Mouse (Mus musculus) left cerebral cortex, postnatal 36 days (tissue): ENCODE data around the gene Usp20. TPM values are rescaled to one million over a fixed set of nuclear protein-coding genes. Genes with fewer than 3 reads are reported as not detected.
"Not testable (repeated sequence)": the region's sequence is repeated elsewhere in the genome, so short reads cannot be mapped to it uniquely, and the experiment has no call there.

Experiments used
- DNase-seq, 2 experiments: peaks; one replicate each; pipeline ENCODE4 v3.0.0; 2021 to 2022; ENCODE audit warnings: low spot score in 2 of 2, mixed read lengths in 1 of 2
- intact Hi-C: fragments of 180-260 bp; cut with DNase I; formaldehyde crosslinking; loops from one replicate; pipeline ENCODE4 v1.15.1; 2025
- total RNA-seq, 2 experiments: library from RNA; stranded (reverse); gene quantifications; 2 replicates each; pipeline ENCODE4 v1.2.3; 2021

Gene Usp20
- total RNA-seq: 10 to 100 TPM; 74.1 to 80.2 TPM

DNA sequence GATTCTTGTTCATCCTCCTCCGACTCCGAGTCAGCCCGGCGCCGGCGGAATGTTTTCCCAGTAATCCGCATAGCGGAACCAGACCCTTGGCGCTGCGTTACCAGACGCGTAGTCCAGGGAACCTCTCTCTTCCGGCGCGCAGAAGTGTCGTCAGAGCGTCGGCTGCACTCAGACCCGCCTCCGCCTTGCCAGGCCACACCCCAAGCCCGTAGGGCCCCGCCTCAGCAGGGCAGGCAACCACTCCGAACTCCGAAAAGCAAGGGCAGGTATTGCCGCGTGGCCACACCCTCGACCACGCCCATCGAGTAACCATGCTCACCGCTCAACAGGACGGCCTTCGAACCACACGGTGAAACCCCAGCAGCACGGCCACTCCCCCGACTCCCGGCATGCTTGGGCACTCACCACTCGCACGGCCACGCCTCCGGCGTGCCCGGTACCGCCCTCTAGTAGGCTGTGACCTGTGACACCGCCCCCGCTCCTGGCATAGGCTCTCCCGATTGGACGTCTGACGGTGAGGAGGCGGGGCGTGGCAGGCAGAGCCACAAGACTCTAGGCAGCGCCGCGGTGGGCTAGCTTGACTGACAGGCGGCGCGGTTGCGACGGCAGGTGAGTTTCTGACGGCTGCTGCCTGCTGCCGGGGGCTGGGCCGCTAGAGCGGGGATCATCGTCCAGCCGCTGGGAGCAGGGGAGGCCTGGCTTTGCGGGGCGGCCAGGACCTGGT lies at the start of gene Usp20, which contains the start of gene BC005624:
Gene Usp20 (plus strand): TSS at position 490 of the 724 bp plus-strand sequence.
Gene BC005624 (minus strand): TSS at position 412 of the 724 bp plus-strand sequence.
- intact Hi-C loops: no loop called here
- DNase-seq: peak; percentile 99

DNA sequence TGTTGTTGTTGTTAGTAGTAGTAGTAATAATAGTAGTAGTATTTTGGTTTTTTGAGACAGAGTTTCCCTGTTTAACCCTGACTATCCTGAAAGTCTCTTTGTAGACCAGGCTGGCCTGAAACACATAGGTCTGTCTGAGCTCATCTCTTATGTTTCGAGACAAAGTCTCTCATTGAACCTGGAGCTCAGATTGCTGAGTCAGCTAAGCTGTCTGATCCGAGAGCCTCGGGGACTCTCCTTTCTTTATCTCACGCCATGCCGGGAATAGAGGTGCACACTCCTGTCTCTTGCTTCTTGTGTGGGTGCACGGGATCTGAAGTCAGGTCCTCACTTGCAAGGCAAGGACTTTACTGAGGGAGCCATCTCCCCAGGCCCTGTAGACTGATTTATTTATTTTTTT lies 49.0 kb upstream of the Usp20 start:
- DNase-seq: no peak
- intact Hi-C loops: loop anchor here (5.0 to 10.0 kb wide), 2 partner anchors 138 to 496 kb away; no protein-coding TSS in a partner anchor

DNA sequence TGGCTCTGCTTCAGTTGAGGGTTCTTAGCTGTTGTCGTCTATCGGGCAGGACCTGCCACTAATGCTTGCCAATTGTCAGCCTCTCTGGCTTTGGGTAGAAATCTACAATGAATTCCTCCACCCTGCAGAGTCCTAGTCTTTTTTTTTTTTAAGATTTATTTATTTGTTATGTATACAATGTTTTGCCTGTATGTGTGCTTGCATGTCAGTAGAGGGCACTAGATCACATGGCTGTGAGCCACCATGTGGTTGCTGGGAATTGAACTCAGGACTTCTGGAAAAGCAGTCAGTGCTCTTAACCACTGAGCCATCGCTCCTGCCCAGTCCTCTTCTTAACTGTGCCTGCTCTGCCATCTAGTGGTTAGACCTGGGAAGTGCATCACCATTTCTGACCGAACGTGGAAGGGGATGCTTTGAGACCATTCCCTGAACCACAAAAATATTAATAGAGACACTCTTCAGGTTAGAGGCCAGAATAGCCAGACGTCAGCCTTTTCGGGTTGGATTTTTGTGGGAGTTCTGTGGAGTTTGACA lies 48.1 kb upstream of the Usp20 start:
- intact Hi-C loops: loop anchor here (2.0 to 10.0 kb wide), 3 partner anchors 43 to 497 kb away; no protein-coding TSS in a partner anchor
- DNase-seq: peak; percentile 59 to 75

DNA sequence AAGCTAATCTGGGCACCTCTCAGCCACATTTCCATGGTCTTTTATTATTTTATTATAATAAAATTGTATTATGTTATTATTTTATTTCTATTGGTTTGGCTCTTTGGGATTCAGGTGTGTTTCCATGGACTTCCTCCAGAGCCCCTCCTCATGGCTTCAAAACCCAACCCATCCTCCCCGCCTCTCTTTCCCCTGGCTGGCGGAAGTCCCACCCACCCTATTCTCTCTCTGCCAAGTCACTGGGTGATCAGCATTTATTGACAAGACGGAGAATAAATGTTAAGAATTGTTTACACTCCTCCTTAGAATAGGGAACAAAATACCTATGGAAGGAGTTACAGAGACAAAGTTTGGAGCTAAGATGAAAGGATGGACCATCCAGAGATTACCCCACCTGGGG lies 45.3 kb upstream of the Usp20 start:
- intact Hi-C loops: loop anchor here (10.0 kb wide), 1 partner anchor 142 kb away; no protein-coding TSS in a partner anchor
- no peak for DNase-seq

DNA sequence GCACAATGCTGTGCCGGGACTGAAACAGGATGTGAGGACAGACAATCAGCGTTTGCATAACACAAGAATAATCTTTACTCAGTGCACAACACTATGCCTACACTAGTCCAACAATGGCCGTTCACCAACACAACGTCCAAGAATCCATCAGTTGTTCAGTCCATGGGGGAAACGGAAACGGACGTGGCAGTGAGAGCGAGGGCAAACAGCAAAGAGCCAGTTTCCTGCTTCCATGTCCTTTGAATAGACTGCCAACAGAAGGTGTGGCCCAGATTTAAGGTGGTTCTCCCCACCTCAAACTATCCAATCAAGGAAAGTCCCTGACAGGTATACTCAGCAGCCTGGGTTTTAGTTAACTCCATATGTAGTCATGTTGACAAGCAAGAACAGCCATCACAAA lies 44.3 kb upstream of the Usp20 start:
- no peak for DNase-seq
- intact Hi-C loops: loop anchor here (10.0 kb wide), 1 partner anchor 143 kb away; no protein-coding TSS in a partner anchor

DNA sequence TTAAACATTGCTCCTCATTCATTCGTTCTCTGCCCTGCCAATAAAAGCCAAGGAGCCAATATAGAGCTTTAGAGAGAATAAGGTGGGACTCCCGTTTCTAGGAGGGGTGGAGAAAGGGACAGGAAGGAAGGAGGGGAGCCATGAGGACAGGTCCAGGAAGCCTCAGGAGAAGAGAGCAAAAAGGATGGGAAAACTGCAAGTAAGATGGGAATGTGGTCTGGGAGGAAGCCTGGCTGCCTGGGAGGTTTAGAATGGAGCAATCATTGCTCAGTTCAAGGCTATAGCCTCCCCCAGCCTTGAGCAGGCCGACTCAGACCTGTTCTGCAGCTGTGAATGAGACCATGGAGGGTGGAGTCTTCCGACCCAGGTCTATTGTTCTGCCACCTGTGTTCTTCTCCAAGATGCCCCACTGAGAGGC lies 43.5 kb upstream of the Usp20 start:
- intact Hi-C loops: loop anchor here (10.0 kb wide), 1 partner anchor 144 kb away; no protein-coding TSS in a partner anchor
- no peak for DNase-seq

DNA sequence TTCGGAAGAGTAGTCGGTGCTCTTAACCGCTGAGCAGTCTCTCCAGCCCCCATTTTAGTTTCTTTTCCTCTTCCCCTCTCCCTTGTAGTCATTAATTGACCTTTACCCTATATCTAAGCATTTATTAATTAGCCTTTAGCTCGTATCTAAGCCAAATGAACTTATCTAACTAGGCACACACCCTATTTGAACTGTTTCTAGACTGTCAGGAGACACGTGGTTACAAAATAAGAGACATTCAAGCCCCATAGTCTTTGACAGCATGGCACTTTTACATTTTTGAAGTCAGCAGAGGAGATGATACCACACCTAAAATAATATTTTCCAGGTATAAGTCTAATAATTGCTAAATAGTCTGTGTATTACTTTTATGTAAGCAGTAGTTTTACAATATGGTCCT lies 40.5 kb upstream of the Usp20 start:
- intact Hi-C loops: no loop called here
- no peak for DNase-seq

DNA sequence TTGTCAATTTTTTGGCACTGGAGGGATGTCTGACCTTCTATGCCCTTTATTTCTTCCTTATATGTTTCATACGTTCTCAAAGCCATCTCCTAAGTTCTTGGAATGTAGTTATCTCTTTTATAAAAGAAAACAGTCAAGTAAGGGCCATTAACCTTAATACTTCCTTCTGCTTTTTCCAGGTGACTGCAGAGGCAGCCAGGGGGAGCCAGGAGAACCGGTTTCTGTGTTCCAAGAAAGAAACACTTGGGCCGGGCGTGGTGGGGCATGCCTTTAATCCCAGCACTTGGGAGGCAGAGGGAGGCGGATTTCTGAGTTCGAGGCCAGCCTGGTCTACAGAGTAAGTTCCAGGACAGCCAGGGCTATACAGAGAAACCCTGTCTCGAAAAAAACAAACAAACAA lies 40.0 kb upstream of the Usp20 start:
- intact Hi-C loops, DNase-seq: not testable (repeated sequence)

DNA sequence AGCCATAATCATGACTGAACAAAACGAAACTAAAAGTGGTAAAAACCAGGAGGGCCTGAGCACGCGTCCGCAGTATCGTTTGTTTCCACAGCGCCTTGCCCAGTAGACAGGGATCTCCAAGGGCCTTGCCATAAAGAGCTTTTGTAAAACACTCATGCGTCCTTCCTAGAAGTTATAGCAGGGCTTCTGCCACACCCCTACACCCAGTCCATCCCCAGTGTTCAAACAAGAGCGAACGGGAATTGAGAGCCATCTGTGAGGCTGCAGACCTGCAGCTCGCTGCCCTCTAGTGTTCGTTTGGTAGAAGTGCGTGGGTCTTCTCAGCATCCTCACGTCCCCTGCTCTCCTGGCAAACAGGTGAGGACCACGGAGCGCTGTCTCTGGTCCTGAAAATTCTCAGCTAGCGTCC lies 39.5 kb upstream of the Usp20 start:
- DNase-seq: peak; percentile 36 to 49
- intact Hi-C loops: no loop called here

DNA sequence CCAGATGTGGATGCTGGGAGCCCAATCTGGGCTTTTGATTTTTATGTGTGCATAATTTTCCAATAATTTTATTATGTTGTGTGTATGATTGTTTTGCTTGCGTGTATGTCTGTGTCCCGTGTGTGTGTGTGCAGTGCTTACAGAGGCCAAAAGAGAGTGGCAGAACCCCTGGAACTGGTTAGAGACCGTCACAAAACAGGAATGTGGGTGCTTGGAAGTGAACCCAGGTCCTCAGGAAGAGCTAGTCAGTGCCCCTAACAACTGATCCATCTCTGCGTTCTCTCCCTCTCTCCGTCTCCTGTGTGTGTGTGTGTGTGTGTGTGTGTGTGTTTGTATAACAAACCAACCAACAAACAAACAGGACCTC lies 29.6 kb upstream of the Usp20 start:
- intact Hi-C loops: no loop called here
- DNase-seq: no peak

DNA sequence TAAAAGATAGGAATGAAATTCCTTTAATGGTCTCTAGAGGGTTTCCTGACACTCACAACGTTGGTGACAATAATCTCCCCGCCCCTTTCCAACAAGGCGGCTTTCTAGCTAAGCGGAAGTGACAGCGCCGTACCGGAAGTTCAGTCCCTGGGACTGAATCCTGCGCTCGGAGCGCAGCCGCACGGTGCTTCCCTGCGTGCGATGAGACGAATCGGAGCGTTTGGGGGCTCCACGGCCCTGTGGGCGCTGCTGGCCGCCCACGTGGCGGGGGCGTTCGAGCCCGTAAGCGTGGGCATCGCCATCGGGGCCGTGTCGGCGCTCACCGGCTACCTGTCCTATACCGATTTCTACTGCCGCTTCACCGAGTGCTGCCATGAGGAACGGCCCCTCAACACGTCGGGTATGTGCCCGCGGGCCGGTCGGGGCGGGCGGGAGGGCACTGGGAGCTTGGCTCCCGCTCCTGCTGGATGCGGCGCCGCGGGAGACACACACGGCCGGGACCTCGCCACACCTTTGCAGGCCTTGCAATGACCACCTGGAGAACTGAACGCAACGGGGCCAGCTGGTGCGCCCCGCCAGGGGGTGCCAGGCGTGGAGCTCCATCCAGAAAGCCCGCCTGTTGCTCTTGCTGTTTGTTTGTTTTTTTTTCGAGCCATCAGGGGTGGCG lies 29.1 kb upstream of the Usp20 start, which contains the start of gene Tor1b:
Gene Tor1b (plus strand): TSS at position 136 of the 667 bp plus-strand sequence.
- intact Hi-C loops: no loop called here
- peak; percentile 87 for DNase-seq

DNA sequence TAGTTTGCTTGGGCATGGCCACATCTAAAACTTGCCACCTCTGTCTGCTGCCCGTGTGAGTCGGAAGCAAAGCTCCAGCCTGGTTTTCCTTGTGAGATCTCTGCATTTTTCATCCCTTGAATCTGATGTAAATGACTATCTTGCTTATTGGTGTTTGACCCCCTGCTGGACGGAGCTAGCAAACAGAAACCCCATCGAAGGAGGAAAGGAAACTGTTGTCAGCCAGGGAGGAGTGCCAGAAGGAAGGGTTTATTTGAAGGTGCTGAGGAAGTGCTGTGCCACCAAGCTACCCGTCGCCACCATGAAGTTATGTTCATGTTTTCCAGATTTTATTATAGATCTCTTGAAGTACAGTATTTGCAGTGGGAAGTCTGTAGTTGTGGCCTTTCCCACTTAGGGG lies 27.3 kb upstream of the Usp20 start:
- DNase-seq: no peak
- intact Hi-C loops: no loop called here

DNA sequence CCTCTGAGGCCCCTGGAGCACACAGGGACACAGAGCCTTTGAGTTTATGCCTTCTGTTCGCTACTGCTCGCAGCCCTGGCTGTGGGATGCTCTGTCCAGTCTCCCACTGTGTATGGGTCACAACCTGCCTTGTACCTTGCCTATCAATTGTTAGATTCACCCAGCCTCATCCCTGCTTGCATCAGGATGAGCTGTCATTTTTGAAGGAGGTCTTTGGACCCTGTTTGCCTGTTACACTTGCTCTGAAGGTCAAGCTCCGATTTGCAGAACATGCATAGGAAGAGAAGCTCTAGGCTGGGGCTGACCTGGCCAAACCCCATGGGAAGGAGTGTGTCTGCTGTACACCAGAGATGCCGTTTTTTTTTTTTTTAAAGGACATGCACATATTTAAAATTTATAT lies 24.6 kb upstream of the Usp20 start:
- intact Hi-C loops: no loop called here
- no peak for DNase-seq

DNA sequence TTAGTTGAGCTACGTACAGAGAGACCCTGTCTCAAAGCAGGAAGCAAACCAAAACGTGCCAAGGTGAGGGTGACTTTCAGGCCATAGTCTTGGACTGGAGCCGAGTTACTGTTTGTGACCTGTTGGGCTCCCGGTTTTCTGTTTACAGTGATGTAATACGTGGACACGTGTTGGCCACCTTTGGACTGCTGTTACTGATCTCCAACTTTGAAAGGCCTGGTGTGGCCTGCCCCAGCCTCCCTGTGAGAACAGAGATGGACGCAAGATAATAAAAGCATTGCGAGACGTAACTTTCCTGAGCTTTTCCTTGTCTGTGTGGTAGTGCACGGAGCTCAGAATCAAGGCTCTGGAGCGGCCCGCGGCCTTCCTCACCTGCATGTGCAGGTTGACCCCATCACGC lies 23.4 kb upstream of the Usp20 start:
- intact Hi-C loops: no loop called here
- DNase-seq: no peak

DNA sequence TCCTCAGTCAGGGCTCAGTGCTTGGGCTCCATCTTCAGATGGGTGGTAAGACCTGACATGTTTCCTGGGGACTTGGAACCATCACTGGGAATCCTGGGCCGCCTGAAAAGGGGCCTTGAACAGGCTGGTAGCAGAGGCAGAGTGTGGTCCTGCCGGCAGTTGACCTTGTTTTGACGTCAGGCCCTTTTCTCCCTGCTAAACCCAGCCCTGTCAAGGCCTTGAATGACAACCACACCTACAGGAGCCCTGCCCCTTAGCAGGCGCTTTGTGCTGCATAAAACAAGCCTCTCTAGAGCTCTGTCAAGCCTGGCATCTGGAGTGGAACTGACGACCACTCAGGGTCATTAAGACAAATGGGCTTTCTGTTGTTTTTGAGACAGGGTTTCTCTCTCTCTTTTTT lies 22.2 kb upstream of the Usp20 start:
- intact Hi-C loops: no loop called here
- DNase-seq: no peak

DNA sequence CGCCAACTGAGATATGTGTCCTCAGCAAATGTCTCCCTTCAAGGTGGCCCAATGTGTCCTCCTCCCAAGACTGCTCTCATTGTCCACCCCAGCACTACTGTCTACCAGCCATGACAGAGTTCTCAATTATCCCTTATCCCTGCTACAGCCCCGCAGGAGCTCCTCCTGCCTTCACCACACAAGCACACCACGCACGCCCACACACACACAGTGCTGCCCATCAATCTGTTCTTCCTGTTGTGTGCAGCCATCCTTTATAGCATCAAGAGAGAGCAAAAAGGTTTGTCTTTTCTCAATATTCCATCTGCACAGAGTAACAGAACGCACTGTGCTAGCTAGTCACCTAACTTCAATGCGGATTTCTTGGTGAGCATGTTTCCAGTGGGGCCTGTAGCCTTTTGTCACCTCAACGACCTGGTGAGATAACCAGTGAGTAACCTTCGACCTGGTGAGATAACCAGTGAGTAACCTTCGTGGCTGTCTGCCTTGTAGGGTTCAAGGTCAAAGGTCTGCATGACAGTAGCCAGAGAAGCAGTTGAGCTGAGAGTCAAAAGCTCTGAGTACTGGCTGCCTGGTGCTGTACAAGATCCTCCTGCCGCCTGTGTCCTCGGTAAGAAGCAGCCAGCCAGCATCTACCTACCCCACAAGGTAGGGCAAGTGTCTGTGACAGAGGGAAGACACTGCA lies 19.4 kb upstream of the Usp20 start:
- intact Hi-C loops: no loop called here
- DNase-seq: no peak

DNA sequence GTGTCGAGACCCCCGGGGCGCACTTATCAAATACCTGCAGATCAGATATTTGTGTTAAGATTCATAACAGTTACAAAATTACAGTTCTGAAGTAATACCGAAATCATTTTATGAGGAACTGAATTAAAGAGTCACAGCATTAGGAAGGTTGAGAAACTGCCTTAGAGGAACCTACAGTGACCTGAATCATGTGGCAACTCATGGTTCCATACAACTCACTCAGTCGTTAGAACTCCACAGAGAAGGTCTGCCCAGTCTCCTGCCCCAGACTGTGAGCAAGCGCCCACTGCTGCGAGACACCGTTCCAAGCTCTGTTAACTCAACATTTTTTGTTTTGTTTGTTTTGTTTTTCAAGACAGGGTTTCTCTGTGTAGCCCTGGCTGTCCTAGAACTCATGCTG lies 16.5 kb upstream of the Usp20 start:
- no peak for DNase-seq
- intact Hi-C loops: no loop called here

DNA sequence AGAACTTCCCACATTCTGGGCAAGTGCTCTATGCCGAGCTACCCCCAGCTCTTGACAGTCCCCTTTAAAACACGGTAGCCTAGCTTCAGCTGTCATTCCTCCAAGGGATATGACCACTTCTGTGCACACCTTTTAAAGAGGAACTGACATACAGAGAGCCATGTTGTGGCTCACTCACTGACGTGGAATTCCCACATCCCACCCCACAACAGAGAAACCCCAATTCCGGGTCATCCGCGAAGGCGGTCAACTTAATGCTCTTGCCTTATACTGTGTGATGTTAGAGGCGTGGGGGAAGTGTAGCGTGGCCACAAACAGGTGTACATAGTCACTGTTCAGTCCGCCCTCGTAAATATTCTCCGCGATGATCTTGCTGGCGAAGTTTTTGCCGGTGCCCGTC lies 15.3 kb upstream of the Usp20 start:
- no peak for DNase-seq
- intact Hi-C loops: no loop called here

DNA sequence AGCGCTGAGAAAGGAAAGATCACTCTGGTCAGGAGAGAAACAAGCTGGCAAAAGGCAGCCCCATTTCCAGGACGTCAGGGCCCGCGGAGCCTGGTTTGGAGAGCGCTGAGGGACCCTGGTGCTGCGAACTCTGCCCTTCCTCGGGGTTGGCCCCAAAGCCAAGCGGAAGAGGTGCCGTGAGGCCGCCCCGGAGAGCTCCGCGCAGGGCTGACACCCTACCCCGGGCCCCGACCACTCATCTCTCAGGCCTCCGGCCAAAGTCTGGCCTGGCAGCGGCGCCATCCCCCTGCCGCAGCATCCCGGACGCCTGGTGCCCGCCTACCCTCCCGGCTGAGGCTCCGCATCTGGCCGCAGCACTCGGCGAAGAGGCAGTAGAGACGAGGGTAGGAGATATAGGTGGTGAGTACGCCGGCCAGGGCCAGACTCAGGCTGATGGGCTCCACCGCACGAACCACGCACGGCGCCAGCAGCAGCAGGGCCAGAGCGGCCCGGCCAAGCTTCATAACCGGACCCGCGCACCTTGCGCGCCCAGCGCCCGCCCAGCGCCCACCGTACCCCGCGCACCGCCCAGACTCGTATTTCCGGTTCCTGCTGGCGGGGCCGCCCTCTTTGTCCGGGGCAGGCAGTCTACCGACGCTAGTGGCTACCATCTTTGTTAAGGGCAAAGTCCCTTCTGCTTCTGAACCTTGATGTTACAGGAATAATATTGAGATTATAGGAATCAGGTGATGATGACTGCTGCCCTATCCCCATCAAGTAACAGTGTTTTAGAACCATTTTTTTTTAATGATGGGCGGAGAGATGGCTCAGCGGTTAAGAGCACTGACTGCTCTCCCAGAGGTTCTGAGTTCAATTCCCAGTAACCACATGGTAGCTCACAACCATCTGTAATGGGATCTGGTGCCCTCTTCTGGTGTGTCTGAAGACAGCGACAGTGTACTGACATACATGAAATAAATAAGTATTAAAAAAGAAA lies 14.4 kb upstream of the Usp20 start, which contains the start of gene Tor1a:
Gene Tor1a (minus strand): TSS at position 582 of the 976 bp plus-strand sequence.
- DNase-seq: peak; percentile 92
- intact Hi-C loops: no loop called here
